Comparison of ENCODE assay signal across 9 mouse cellular contexts in the genomic region with DNA sequence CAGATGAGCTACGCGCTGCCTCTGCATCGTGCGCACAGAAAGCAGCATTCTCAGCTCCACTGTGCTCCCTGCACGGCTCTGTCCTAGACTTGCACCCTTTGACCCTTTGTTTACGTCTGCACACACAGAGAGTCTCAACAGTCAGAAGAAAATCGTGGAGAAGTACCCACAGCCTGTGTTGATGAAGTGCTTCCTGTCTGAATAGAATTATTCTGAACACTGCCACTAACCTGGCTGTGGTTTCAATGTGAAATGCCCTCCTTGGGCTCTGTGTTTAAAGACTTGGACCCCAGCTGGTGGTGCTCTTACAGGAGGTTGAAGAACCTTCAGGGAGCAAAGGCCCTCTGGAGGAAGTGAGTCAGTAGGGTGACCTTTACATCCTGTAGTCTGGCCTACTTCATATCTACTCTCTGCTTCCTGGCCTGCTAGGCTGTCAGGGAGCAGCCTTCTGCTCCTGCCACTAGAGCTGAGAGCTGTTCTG.
DNase-seq lines count a peak whose midpoint lies in the region; ATAC-seq and TF ChIP-seq lines count a peak whose summit lies in the region.
"Had no signal": no experiment of that assay in that cellular context is flagged by ENCODE, and none has a peak within 500 bp of the region (broad histone marks: within the 10 kb centered on the region; RNA-seq: fewer than 3 reads in every experiment).

No protein-coding gene starts in this region.

- WGBS in heart, embryonic 10.5 days = 67% methylated on average over 7 of the region's 7 CpGs
- WGBS in thymus, adult 2 months = 79% methylated on average over 7 of the region's 7 CpGs
- 49% methylated on average over 7 of the region's 7 CpGs for WGBS in intestine, postnatal 0 days

- H3K27me3 ChIP-seq in heart, embryonic 10.5 days (ENCODE audit: insufficient read depth, poor library complexity, severe bottlenecking) = no peaks in the 10 kb centered on the region
- no peaks in the 10 kb centered on the region for H3K27me3 ChIP-seq in thymus, adult 2 months (ENCODE audit: control insufficient read depth, insufficient read depth, low read length)
- H3K27me3 ChIP-seq in intestine, postnatal 0 days (replicated peaks; ENCODE audit: control insufficient read depth, insufficient read depth, low read length) = no peaks in the 10 kb centered on the region

- TF ChIP-seq CTCF in thymus, adult 2 months (IDR thresholded peaks at IDR 0.05; ENCODE audit: borderline replicate concordance, control insufficient read depth, extremely low read depth, insufficient read depth, low read length, poor library complexity) = no peak
- TF ChIP-seq CTCF in intestine, postnatal 0 days (IDR thresholded peaks at IDR 0.05; ENCODE audit: low read depth) = peak; percentile 3; the same call in 1 of the 2 replicates

- intact Hi-C loops in left cerebral cortex, postnatal 25 days (cut with DNase I) = loop anchor here (5.0 kb wide), 1 partner anchor 153 kb away; a partner anchor contains a TSS

- no peak overlapping the region for H3K9ac ChIP-seq in intestine, postnatal 0 days (ENCODE audit: low read depth, low read length)

- no peak overlapping the region for H3K4me2 ChIP-seq in intestine, postnatal 0 days (replicated peaks; ENCODE audit: low read depth)

- no peak for TF ChIP-seq POLR2A in thymus, adult 2 months (IDR thresholded peaks at IDR 0.05; ENCODE audit: control insufficient read depth, extremely low read depth, insufficient read depth, low read length, poor library complexity)

- no peak for DNase-seq in heart, embryonic 10.5 days (ENCODE audit: low spot score)
- no peak for DNase-seq in heart, adult 8-10 months (ENCODE audit: low spot score)
- no peak for DNase-seq in thymus, adult 2 months
- DNase-seq in thymus, postnatal 10 days (ENCODE audit: low spot score in 2 of 2) = no peak
- peak; percentile 78 for DNase-seq in yolk sac, embryonic 10.5 days (ENCODE audit: low spot score)
- DNase-seq in left cerebral cortex, postnatal 25 days (ENCODE audit: low spot score in 2 of 2) = no peak
- no peak for DNase-seq in spleen, postnatal 36 days (ENCODE audit: low spot score in 2 of 2)
- DNase-seq: kidney, postnatal 4 days had no signal

- peaks cover 64% of the 10 kb centered on the region for H3K4me1 ChIP-seq in heart, embryonic 10.5 days
- H3K4me1 ChIP-seq in thymus, adult 2 months (replicated peaks; ENCODE audit: control insufficient read depth, insufficient read depth, low read length) = peaks cover 17% of the 10 kb centered on the region
- H3K4me1 ChIP-seq in intestine, postnatal 0 days (replicated peaks; ENCODE audit: control insufficient read depth, insufficient read depth, low read length) = peaks cover 12% of the 10 kb centered on the region; the same call in 1 of the 2 replicates

- peak; percentile 40; the same call in 1 of the 2 replicates for ATAC-seq in intestine, postnatal 0 days

- H3K36me3 ChIP-seq in heart, embryonic 10.5 days = peaks cover 5% of the 10 kb centered on the region
- H3K36me3 ChIP-seq in thymus, adult 2 months (ENCODE audit: control insufficient read depth, insufficient read depth, low read length) = no peaks in the 10 kb centered on the region
- no peaks in the 10 kb centered on the region for H3K36me3 ChIP-seq in intestine, postnatal 0 days (ENCODE audit: control insufficient read depth, insufficient read depth)

- H3K4me3 ChIP-seq in heart, embryonic 10.5 days = no peak overlapping the region
- H3K4me3 ChIP-seq in thymus, adult 2 months (ENCODE audit: control insufficient read depth, insufficient read depth, low read length) = no peak overlapping the region
- H3K4me3 ChIP-seq in intestine, postnatal 0 days (ENCODE audit: low read depth, low read length) = no peak overlapping the region

- H3K9me3 ChIP-seq in heart, embryonic 10.5 days = no peaks in the 10 kb centered on the region
- no peaks in the 10 kb centered on the region for H3K9me3 ChIP-seq in intestine, postnatal 0 days (ENCODE audit: control insufficient read depth)

- peak overlapping the region; percentile 73 for H3K27ac ChIP-seq in heart, embryonic 10.5 days
- H3K27ac ChIP-seq in thymus, adult 2 months (ENCODE audit: control insufficient read depth, insufficient read depth, low read length) = peak overlapping the region; percentile 2; the same call in 1 of the 2 replicates
- peak overlapping the region; percentile 62; the same call in 1 of the 2 replicates for H3K27ac ChIP-seq in intestine, postnatal 0 days (ENCODE audit: low read depth, low read length)

Comparison
In these comparisons a context has a peak if more than half of its experiments do, and no peak if none do; other contexts are left out.
1. H3K27ac ChIP-seq: peak in every context shown above with its lines; median percentile 73 in heart, embryonic 10.5 days; 62 in intestine, postnatal 0 days; 2 in thymus, adult 2 months.